ENCODE assay signal across 8 mouse cellular contexts in genomic region chr19:45652286-45652988, GRCm38 (mm10). TPM values are rescaled to one million over a fixed set of nuclear protein-coding genes. Genes with fewer than 3 reads are reported as not detected.
DNase-seq lines count a peak whose midpoint lies in the region; ATAC-seq and TF ChIP-seq lines count a peak whose summit lies in the region.

No protein-coding gene starts in this region.

- H3K4me3 ChIP-seq in midbrain, embryonic 14.5 days (replicated peaks; ENCODE audit: low read depth, low read length): no peak overlapping the region
- no peak overlapping the region for H3K4me3 ChIP-seq in midbrain, embryonic 15.5 days
- H3K4me3 ChIP-seq in gastrocnemius, adult 2 months: peak overlapping the region; percentile 58
- H3K4me3 ChIP-seq in liver, embryonic 13.5 days (replicated peaks): peak overlapping the region; percentile 12; the same call in 1 of the 2 replicates

- no peaks in the 10 kb centered on the region for H3K36me3 ChIP-seq in midbrain, embryonic 14.5 days (ENCODE audit: control insufficient read depth, insufficient read depth, low read length)
- no peaks in the 10 kb centered on the region for H3K36me3 ChIP-seq in midbrain, embryonic 15.5 days (replicated peaks)
- no peaks in the 10 kb centered on the region for H3K36me3 ChIP-seq in liver, embryonic 13.5 days

- no peak overlapping the region for H3K9ac ChIP-seq in midbrain, embryonic 14.5 days (replicated peaks; ENCODE audit: low read length)
- H3K9ac ChIP-seq in midbrain, embryonic 15.5 days: no peak overlapping the region
- H3K9ac ChIP-seq in liver, embryonic 13.5 days: peak overlapping the region; percentile 33

- H3K27me3 ChIP-seq in midbrain, embryonic 14.5 days (ENCODE audit: control insufficient read depth, insufficient read depth, low read length): no peaks in the 10 kb centered on the region
- H3K27me3 ChIP-seq in midbrain, embryonic 15.5 days (replicated peaks): no peaks in the 10 kb centered on the region
- H3K27me3 ChIP-seq in liver, embryonic 13.5 days: no peaks in the 10 kb centered on the region

- no peaks in the 10 kb centered on the region for H3K9me3 ChIP-seq in midbrain, embryonic 14.5 days (ENCODE audit: control insufficient read depth, low read length)
- H3K9me3 ChIP-seq in midbrain, embryonic 15.5 days: no peaks in the 10 kb centered on the region
- no peaks in the 10 kb centered on the region for H3K9me3 ChIP-seq in liver, embryonic 13.5 days (replicated peaks)

- peak; percentile 18 for DNase-seq in midbrain, embryonic 14.5 days
- DNase-seq in gastrocnemius, adult 2 months: peak; percentile 70
- DNase-seq in liver, embryonic 13.5 days: peak; percentile 59
- peak; percentile 32 to 59 for DNase-seq in thymus, postnatal 36 days
- no peak for DNase-seq in adrenal gland, postnatal 4 days (ENCODE audit: low spot score in 2 of 2)
- DNase-seq in urinary bladder, postnatal 14 days (ENCODE audit: low spot score): no peak

- no peak for TF ChIP-seq CTCF in gastrocnemius, adult 2 months (IDR thresholded peaks at IDR 0.05)

- H3K4me2 ChIP-seq in midbrain, embryonic 14.5 days (ENCODE audit: low read length): no peak overlapping the region
- H3K4me2 ChIP-seq in midbrain, embryonic 15.5 days: no peak overlapping the region
- H3K4me2 ChIP-seq in liver, embryonic 13.5 days: peak overlapping the region; percentile 37

- no peak for ATAC-seq in midbrain, embryonic 14.5 days (ENCODE audit: low FRiP score, low TSS enrichment)
- ATAC-seq in midbrain, embryonic 15.5 days (replicated peaks): no peak
- ATAC-seq in liver, embryonic 13.5 days (ENCODE audit: low read depth): peak; percentile 80
- ATAC-seq in monocyte, adult 5-6 weeks (replicated peaks; ENCODE audit: insufficient number of reproducible peaks, low FRiP score, low TSS enrichment, poor library complexity, severe bottlenecking): no peak

- 65% methylated on average over 15 of the region's 15 CpGs for WGBS in midbrain, embryonic 14.5 days
- WGBS in midbrain, embryonic 15.5 days: 66% methylated on average over 15 of the region's 15 CpGs
- WGBS in liver, embryonic 13.5 days (ENCODE audit: insufficient replicate concordance): 16% methylated on average over 15 of the region's 15 CpGs

- H3K4me1 ChIP-seq in midbrain, embryonic 14.5 days (ENCODE audit: control insufficient read depth, insufficient read depth, low read length): peaks cover 12% of the 10 kb centered on the region
- H3K4me1 ChIP-seq in midbrain, embryonic 15.5 days: peaks cover 21% of the 10 kb centered on the region
- H3K4me1 ChIP-seq in liver, embryonic 13.5 days (replicated peaks): peaks cover 57% of the 10 kb centered on the region

- intact Hi-C loops in gastrocnemius, adult 2 months (cut with DNase I): no loop called here

- no peak overlapping the region for H3K27ac ChIP-seq in midbrain, embryonic 14.5 days (replicated peaks; ENCODE audit: low read depth, low read length)
- H3K27ac ChIP-seq in midbrain, embryonic 15.5 days: no peak overlapping the region
- H3K27ac ChIP-seq in gastrocnemius, adult 2 months: peak overlapping the region; percentile 82
- H3K27ac ChIP-seq in liver, embryonic 13.5 days: peak overlapping the region; percentile 76

RNA-seq across cellular contexts. Expression of gene Fbxw4, which starts 7.7 kb away (rescaled TPM):
- polyA plus RNA-seq in midbrain, embryonic 14.5 days (2014; fragmentation: Nextera tagmentation; extraction: Ambion mirVana): 5.6 and 8.1 TPM in 2 replicates
- polyA plus RNA-seq in midbrain, embryonic 15.5 days (2015; fragmentation: Nextera tagmentation; extraction: Ambion mirVana): 6.1 and 7.8 TPM in 2 replicates
- total RNA-seq in gastrocnemius, adult 2 months (2021): 10 to 100 TPM; 29.0 to 30.8 TPM
- polyA plus RNA-seq in liver, embryonic 13.5 days (2015; fragmentation: Nextera tagmentation; extraction: Ambion mirVana): 1.9 and 2.3 TPM in 2 replicates
- total RNA-seq in adrenal gland, postnatal 4 days (2021): 10 to 100 TPM; 29.3 to 31.6 TPM
- total RNA-seq in monocyte, adult 5-6 weeks (2017): 14.7 to 30.1 TPM (median 15.2 TPM) in 3 replicates

Comparison
In these comparisons a context has a peak if more than half of its experiments do, and no peak if none do; other contexts are left out.
1. DNase-seq: peak in midbrain, embryonic 14.5 days (single experiment), gastrocnemius, adult 2 months (single experiment), liver, embryonic 13.5 days (single experiment) and thymus, postnatal 36 days (2 of 2); none in adrenal gland, postnatal 4 days (0 of 2) and urinary bladder, postnatal 14 days (single experiment).
2. H3K27ac ChIP-seq: peak in gastrocnemius, adult 2 months (single experiment) and liver, embryonic 13.5 days (single experiment); none in midbrain, embryonic 14.5 days (single experiment) and midbrain, embryonic 15.5 days (single experiment).
3. H3K4me3 ChIP-seq: peak in gastrocnemius, adult 2 months (single experiment) and liver, embryonic 13.5 days (single experiment); none in midbrain, embryonic 14.5 days (single experiment) and midbrain, embryonic 15.5 days (single experiment).